Mouse (Mus musculus): ENCODE data around the gene Vps45. TPM values are rescaled to one million over a fixed set of nuclear protein-coding genes. Genes with fewer than 3 reads are reported as not detected.

Gene Vps45
- total and polyA plus RNA-seq, 3 experiments, result 20.6 to 92.0 (median 28.9) TPM

- 0 out of 2 replicates have a peak, but pooled peaks have one; percentile 35 for TF ChIP-seq NRF1 (IDR thresholded peaks at IDR 0.05; ENCODE audit: insufficient read depth, low read depth, low read length, poor library complexity, severe bottlenecking)
These were observed 62.4 kb downstream of the Vps45 start, which contains the start of gene Plekho1 (continued) for GRCm38 (mm10) chr3:95995802-95996428.

GRCm38 (mm10) chr3:95994975-95995801 lies 63.1 kb downstream of the Vps45 start:
- Histone ChIP-seq H3K4me1 (ENCODE audit: control insufficient read depth in 1 of 2, insufficient read depth in 2 of 2, low read length in 2 of 2) (peaks cover 11 to 22% of the 10 kb centered on the region in 2 experiments), H3K79me2 (ENCODE audit: control insufficient read depth, insufficient read depth, low read length, poor library complexity) (peaks cover 3% of the 10 kb centered on the region; the same call in 1 of the 2 replicates), H3K27ac (ENCODE audit: control insufficient read depth, low read depth, low read length) (no peak overlapping the region), H3K36me3 (ENCODE audit: control insufficient read depth in 1 of 2, insufficient read depth in 2 of 2, low read length in 2 of 2) (peaks cover 0 to 14% of the 10 kb centered on the region in 2 experiments; a peak in 2 of 4 replicates), H3K27me3 (ENCODE audit: control insufficient read depth in 1 of 2, insufficient read depth in 2 of 2, low read length in 2 of 2) (no peaks in the 10 kb centered on the region), H3K9me3 (replicated peaks; ENCODE audit: insufficient read depth, low read length) (no peaks in the 10 kb centered on the region), H3K4me3 (ENCODE audit: control insufficient read depth in 1 of 2, insufficient read depth in 1 of 2, low read depth in 2 of 2, low read length in 2 of 2) (peak overlapping the region; percentile 63 to 77), H3K9ac (ENCODE audit: control insufficient read depth, low read depth, low read length, poor library complexity, severe bottlenecking) (peak overlapping the region; percentile 80)
- DNase-seq (ENCODE audit: low read depth, low spot score), result peak; percentile 54
- TF ChIP-seq SIN3A (IDR thresholded peaks at IDR 0.05; ENCODE audit: low read length) (0 out of 2 replicates have a peak, but pooled peaks have one; percentile 10), ELF1 (IDR thresholded peaks at IDR 0.05; ENCODE audit: low read depth, low read length) (no peak)

- no peak for TF ChIP-seq ZC3H11A (IDR thresholded peaks at IDR 0.05; ENCODE audit: low read depth, low read length)
- TF ChIP-seq EP300 (IDR thresholded peaks at IDR 0.05; ENCODE audit: low read depth in 1 of 2, low read length in 2 of 2), result no peak
- TF ChIP-seq TCF12 (IDR thresholded peaks at IDR 0.05; ENCODE audit: low read depth, low read length), result no peak
- Histone ChIP-seq H3K79me2 (ENCODE audit: control insufficient read depth, insufficient read depth, low read length, poor library complexity) (peaks cover 3% of the 10 kb centered on the region; the same call in 1 of the 2 replicates), H3K36me3 (ENCODE audit: control insufficient read depth in 1 of 2, insufficient read depth in 2 of 2, low read length in 2 of 2) (peaks cover 0 to 14% of the 10 kb centered on the region in 2 experiments; a peak in 2 of 4 replicates), H3K4me1 (ENCODE audit: control insufficient read depth in 1 of 2, insufficient read depth in 2 of 2, low read length in 2 of 2) (peaks cover 11 to 22% of the 10 kb centered on the region in 2 experiments), H3K9me3 (replicated peaks; ENCODE audit: insufficient read depth, low read length) (no peaks in the 10 kb centered on the region), H3K4me3 (ENCODE audit: control insufficient read depth in 1 of 2, insufficient read depth in 1 of 2, low read depth in 2 of 2, low read length in 2 of 2) (no peak overlapping the region), H3K27ac (ENCODE audit: control insufficient read depth, low read depth, low read length) (no peak overlapping the region), H3K27me3 (ENCODE audit: control insufficient read depth in 1 of 2, insufficient read depth in 2 of 2, low read length in 2 of 2) (no peaks in the 10 kb centered on the region), H3K9ac (ENCODE audit: control insufficient read depth, low read depth, low read length, poor library complexity, severe bottlenecking) (no peak overlapping the region)
- no peak for DNase-seq (ENCODE audit: low read depth, low spot score)
These were observed 63.9 kb downstream of the Vps45 start for GRCm38 (mm10) chr3:95994381-95994846.

- no peaks in the 10 kb centered on the region for H3K27me3 ChIP-seq (ENCODE audit: control insufficient read depth in 1 of 2, insufficient read depth in 2 of 2, low read length in 2 of 2)
- no peak for DNase-seq (ENCODE audit: low read depth, low spot score)
- peaks cover 0 to 14% of the 10 kb centered on the region in 2 experiments; a peak in 2 of 4 replicates for H3K36me3 ChIP-seq (ENCODE audit: control insufficient read depth in 1 of 2, insufficient read depth in 2 of 2, low read length in 2 of 2)
- no peak overlapping the region for H3K27ac ChIP-seq (ENCODE audit: control insufficient read depth, low read depth, low read length)
- H3K4me3 ChIP-seq (ENCODE audit: control insufficient read depth in 1 of 2, insufficient read depth in 1 of 2, low read depth in 2 of 2, low read length in 2 of 2), result no peak overlapping the region
- peaks cover 3% of the 10 kb centered on the region; the same call in 1 of the 2 replicates for H3K79me2 ChIP-seq (ENCODE audit: control insufficient read depth, insufficient read depth, low read length, poor library complexity)
- no peak overlapping the region for H3K9ac ChIP-seq (ENCODE audit: control insufficient read depth, low read depth, low read length, poor library complexity, severe bottlenecking)
- peaks cover 11 to 19% of the 10 kb centered on the region in 2 experiments for H3K4me1 ChIP-seq (ENCODE audit: control insufficient read depth in 1 of 2, insufficient read depth in 2 of 2, low read length in 2 of 2)
- no peaks in the 10 kb centered on the region for H3K9me3 ChIP-seq (replicated peaks; ENCODE audit: insufficient read depth, low read length)
- TF ChIP-seq TAL1 (IDR thresholded peaks at IDR 0.05; ENCODE audit: low read length) (no peak), GATA1 (IDR thresholded peaks at IDR 0.05; ENCODE audit: low read depth, low read length) (no peak), SIN3A (IDR thresholded peaks at IDR 0.05; ENCODE audit: low read length) (no peak), JUND (IDR thresholded peaks at IDR 0.05; ENCODE audit: low read depth, low read length) (no peak), POLR2A (IDR thresholded peaks at IDR 0.05; ENCODE audit: control insufficient read depth in 1 of 2, insufficient read depth in 1 of 2, low read depth in 1 of 2, low read length in 2 of 2, poor library complexity in 1 of 2) (no peak), SMC3 (IDR thresholded peaks at IDR 0.05; ENCODE audit: low read depth, low read length) (no peak), HCFC1 (IDR thresholded peaks at IDR 0.05; ENCODE audit: low read depth, low read length) (no peak), TCF12 (IDR thresholded peaks at IDR 0.05; ENCODE audit: low read depth, low read length) (no peak), USF1 (IDR thresholded peaks at IDR 0.05; ENCODE audit: low read depth, low read length) (no peak), USF2 (IDR thresholded peaks at IDR 0.05; ENCODE audit: borderline replicate concordance in 1 of 2, insufficient read depth in 1 of 2, low read depth in 1 of 2, low read length in 2 of 2) (no peak), KAT2A (conservative IDR thresholded peaks at IDR 0.05; ENCODE audit: low read depth, low read length) (no peak), EP300 (IDR thresholded peaks at IDR 0.05; ENCODE audit: low read depth in 1 of 2, low read length in 2 of 2) (no peak), MAFK (IDR thresholded peaks at IDR 0.05; ENCODE audit: borderline replicate concordance, low read depth, low read length) (no peak), ETS1 (IDR thresholded peaks at IDR 0.05; ENCODE audit: low read depth, low read length) (no peak), CTCF (IDR thresholded peaks at IDR 0.05 in 2 of 3, conservative IDR thresholded peaks at IDR 0.05 in 1 of 3; ENCODE audit: control insufficient read depth in 1 of 3, insufficient read depth in 1 of 3, low read depth in 2 of 3, low read length in 3 of 3, poor library complexity in 1 of 3, severe bottlenecking in 1 of 3) (no peak), CHD2 (IDR thresholded peaks at IDR 0.05; ENCODE audit: low read length) (no peak)
These were observed 64.4 kb downstream of the Vps45 start for GRCm38 (mm10) chr3:95993881-95994280.
